Mouse (Mus musculus): ENCODE results near the gene Uncx.

The Uncx gene

DNA sequence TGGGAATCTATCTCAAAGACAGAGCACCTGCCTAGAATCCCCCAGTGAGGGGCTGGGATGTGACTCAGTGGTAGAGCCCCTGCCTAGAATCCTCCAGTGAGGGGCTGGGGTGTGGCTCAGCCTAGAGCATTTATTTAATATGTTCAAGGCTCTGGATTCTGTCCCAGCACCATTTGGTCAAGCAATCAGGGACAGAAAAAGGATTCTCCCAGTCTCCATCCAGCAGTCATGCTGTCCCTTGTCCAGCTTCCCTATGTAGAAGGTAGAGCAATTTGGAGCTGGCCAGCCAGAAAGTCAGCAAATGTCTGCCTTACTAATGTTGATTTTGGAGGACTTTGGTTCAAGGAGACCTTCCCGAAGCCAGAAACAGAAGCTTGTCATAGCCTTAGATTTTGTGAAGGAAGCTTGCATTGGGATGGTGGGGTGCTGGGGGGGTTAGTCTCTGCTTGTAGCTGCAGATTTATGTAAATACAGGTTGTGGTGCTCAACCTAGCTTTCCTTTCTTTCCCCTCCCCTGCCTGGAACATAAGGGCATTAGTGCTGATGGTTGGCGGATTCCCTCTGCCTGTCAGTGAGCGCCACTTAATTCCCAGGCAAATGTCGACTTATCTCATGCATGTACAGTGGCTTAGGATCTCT, 18.2 kb downstream of the Uncx start:
- DNase-seq (ENCODE audit: low read depth, low spot score), result no peak

DNA sequence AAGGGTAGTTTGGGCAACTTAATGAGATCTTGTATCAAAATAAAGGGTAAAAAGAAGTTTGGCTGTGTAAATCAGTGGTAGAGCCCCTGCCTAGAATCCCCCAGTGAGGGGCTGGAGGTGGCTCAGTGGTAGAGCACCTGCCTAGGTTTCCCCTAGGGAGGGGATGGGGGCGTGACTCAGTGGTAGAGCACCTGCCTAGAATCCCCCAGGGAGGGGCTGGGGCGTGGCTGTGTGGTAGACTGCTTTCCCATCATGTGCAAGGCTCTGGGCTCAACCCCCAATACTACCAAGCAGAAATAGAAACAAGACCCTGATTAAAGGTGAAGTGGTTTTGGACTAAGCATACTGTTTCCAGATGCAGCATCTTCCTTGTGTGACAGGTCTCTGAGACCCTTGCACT, 21.4 kb downstream of the Uncx start:
- DNase-seq (ENCODE audit: low read depth, low spot score), result no peak

DNA sequence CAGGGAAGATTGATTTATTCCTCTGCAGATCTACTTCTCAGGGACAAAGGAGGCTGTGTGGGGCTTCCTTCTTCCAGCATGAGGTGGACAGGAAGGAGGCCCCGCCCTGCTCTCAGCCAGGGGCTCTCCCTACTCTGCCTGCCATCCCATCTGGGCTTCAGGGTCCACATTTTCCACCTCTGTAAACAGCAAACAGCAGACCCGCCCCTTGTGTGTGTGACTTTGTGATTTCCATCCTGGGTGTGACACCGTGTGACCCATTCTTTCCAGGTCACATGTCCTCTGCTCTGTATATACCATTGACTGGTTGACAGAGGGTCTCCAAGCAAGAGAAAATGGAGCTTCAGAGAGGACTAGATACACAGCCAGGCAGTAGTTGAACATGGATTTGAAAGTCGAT, 22.2 kb downstream of the Uncx start:
- no peak for DNase-seq (ENCODE audit: low read depth, low spot score)

DNA sequence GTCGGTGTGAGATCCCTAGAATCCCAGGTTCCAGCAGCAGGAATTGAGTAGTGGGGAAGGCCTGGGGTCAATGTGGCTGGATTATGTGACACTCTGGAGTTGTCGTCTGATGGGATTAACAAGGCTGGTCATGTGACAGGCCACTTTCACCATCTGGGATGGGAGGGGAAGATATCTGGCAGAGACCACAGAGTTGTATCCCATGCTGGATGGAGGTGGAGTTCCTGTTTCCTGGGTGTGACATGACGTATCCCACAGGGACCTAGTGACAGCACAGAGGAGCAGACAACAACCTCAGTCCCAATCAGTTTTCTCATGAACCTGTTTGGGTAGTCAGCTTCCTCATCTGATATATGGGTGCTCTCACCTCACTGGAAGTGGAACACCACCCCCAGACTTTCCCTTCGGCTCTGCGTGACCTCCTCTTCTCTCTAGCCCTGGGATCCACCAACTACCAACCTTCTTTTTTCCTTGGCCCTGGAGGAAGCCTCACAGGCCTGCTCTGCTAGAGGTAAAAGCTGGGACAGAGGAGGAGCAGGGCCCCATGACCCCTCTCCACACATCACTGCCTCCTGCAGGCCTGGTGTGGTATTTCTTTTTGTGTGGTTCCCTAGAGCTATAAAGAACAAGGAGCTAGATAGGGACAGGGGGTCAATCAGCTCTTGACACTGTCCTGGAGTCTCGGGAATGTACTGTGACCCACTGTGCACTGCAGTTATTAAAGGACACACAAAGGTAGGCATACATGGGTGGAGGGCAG, 23.5 kb downstream of the Uncx start:
- peak; percentile 34 for DNase-seq (ENCODE audit: low read depth, low spot score)

DNA sequence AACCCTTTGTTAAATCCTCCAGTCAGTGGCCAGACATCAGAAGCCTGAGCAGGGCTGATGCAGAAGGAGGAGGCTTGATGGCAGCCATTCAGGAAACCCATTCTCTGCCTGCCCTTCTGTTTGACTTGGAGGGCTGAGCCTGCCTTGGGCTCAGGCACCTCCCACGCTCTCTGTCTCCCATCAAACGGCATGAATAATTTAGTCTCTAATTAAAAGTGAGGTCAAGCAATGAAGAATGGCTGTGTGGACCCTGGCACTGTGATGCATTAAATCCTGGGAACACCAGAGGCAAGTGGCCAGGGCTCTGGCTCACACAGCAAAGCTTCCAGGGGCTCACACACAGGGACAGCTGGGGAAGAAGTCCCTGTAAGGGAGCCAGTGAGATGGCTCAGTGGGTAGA, 24.8 kb downstream of the Uncx start:
- no peak for DNase-seq (ENCODE audit: low read depth, low spot score)

DNA sequence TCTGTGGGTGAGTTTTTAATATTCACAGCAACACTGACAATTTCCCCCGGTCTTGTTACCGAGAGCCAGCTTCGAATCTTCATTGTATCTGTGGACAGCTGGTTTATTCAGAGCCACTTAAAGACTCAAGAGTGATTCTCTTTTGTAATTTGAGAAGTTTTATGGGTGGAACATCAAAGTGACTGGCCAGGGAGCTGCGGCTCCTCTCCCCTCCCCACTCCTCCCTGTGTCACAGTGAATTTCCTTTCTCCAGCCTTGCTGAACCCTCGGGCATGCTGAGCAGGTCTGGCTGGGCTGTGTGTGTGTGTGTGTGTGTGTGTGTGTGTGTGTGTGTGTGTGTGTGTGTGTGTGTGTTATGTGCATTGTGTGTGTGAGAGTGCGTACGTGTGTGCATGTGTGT, 29.2 kb downstream of the Uncx start:
- peak; percentile 56 for DNase-seq (ENCODE audit: low read depth, low spot score)

DNA sequence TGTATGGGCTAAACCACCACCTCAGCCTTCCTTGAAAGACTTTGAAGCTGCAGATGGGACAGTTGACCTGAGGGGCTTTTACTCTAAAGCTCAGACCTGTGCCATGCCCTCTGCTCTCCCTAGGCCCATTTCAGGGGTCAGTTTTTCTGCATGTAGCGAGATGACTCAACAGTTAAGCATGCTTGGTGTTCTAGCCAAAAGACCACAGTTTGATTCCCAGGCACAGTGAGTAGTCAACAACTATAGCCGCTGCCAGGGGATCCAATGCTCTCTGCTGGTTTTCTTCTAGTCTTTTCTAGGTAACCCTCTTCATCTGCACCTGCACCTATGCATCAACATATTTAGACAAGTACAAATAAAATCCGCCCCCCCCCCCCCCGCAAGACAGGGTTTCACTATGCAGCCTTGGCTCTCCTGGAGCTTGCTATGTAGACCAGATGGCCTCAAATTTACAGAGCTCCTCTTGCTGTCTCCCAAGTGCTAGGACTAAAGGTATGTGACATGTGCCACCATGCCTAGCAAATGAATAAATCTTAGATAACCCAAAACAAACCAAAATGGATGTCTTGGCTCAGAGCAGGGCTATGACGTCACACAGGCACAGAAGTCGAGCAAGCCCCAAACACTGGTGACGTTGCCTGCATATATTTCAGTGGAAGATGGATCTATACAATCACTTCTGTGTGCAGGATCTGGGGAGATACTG, 30.5 kb downstream of the Uncx start:
- DNase-seq (ENCODE audit: low read depth, low spot score), result no peak

DNA sequence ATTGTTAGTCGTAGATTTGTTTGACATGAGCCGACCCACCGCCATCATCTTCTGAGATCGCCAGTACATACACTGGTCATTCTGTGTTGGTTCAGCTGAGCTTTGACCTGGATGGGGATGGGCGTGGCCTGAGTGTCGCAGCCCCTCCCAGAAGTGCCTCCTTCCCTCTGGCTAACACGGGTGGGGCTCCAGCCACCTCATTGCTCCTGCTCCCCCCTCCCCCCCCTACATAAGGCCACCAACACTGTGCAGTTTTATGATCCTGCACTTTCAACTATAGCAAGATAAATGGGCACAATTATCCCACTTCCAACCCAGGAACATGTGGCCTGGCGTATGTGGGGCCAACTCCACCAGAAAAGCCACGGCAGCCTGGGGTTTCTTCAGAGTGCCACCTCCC, 31.8 kb downstream of the Uncx start:
- peak; percentile 17 for DNase-seq (ENCODE audit: low read depth, low spot score)

DNA sequence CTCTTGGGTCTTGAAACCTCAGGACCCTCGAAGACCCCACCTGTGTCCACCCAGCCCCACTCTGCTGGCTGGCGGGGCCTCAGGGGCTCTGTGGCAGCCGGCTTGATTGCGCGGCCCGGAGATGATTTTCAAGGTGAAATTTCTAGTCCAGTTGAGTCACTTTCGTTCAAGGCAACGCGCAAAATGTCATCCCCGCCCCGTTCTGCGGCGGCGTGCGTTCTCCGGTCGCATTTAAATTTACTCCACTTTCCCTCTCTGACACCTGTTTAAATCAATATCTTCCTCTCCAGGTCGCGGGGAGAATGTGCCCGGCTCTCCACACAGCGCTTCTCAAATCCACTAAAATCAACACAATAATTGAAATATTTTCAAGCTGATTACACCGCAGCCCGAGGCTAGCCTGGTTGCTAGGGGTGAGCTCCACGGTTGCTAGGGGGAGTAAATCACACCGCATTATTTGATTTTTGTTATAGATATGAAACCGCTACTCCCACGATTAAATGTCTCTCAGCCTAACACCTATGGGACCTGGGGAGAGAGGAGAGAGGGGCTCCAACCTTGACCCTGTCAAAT, 37.0 kb downstream of the Uncx start:
- no peak for DNase-seq (ENCODE audit: low read depth, low spot score)

DNA sequence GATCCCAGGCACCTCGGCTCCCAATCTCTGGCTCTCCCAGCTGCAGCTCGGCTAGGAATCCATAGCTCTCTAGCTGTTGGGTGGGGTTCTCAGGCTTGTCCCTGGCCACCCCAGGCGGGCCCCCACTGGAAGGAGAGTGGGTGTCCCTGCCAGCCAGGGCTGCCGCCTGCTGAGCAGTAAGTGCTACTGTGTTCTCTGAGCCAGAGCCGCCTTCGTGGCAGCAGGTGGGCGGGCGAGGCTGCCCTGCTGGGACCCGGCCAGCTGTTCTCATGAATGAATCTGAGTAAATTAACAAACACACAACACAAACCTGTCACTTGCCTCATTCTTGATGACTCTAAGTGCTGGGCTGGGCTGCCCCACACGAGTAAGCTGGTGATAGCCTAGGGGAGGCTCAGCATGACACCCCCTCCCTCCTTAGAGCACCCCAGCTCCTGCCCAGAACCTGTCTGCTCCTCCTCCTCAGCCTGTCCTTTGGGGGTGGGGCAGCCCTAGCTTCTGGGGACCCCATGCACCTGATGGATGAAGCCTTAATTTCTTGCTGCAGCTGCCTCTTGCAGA, 38.1 kb downstream of the Uncx start:
- peak; percentile 29 for DNase-seq (ENCODE audit: low read depth, low spot score)

DNA sequence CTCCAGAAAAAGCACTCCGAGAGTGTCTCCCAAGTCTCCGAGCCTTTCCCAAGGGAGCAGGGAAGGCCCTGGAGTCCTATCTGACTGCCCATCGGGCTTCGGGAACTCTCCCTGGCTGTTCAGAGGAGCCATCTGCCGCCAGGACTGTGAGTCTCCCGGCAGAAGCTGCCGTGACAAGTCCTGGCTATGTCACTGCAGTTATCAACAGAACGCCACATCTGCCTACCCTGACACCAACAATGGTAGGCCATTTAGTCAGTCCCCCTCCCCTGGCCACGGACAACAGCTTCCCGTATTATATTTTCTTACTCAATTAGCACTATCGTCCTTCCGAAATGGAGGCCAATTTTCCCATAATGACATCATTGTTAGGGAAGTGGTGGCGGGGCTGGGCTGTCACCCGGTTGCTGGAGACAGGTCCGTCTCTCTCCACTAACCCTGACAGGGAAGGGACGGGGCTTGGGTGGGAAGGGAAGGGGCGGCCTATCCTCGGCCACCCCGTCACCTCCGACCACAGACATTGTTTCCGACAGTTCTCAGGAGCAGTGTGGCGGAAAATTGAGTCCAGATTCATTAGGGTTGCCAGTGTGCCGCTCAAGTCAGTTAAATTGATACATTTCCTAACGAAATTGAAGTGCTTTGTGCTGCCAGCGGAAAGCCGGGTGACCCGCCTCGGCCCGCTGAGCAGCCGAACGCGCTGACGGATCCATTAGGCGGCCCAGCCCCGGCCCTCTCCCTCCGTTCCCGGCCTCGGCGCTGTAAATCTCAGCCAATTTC, 41.9 kb downstream of the Uncx start:
- no peak for DNase-seq (ENCODE audit: low read depth, low spot score)

DNA sequence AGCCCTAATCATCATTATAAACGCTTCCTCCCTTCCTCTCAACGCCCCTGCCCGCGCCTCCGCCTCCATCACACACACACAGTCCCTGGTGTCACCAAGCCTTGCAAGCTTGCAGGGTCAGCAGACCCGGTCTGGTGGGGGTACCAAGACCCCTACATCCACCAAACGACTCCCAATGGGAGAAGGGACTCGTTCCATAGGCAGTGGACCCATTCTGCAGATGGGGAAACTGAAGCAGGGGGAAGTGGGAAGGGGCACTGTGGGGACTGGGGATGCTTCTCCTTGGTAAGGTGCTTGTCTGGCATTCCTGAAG, 42.4 kb downstream of the Uncx start:
- no peak for DNase-seq (ENCODE audit: low read depth, low spot score)

DNA sequence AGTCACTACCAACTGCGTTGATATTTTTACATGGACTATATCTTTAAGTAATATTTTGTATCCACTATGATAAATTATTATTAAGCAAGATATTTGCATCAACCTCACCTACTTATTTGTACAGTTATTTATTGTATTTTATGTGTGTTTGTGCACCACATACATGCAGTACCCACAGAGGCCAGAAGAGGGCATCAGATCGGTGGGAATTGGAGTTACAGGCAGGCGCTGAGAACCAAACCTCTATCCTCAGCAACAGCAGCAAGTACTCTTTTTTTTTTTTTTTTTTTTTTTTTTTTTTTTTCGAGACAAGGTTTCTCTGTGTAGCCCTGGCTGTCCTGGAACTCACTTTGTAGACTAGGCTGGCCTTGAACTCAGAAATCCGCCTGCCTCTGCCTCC, 44.2 kb downstream of the Uncx start:
- peak; percentile 63 for DNase-seq (ENCODE audit: low read depth, low spot score)

DNA sequence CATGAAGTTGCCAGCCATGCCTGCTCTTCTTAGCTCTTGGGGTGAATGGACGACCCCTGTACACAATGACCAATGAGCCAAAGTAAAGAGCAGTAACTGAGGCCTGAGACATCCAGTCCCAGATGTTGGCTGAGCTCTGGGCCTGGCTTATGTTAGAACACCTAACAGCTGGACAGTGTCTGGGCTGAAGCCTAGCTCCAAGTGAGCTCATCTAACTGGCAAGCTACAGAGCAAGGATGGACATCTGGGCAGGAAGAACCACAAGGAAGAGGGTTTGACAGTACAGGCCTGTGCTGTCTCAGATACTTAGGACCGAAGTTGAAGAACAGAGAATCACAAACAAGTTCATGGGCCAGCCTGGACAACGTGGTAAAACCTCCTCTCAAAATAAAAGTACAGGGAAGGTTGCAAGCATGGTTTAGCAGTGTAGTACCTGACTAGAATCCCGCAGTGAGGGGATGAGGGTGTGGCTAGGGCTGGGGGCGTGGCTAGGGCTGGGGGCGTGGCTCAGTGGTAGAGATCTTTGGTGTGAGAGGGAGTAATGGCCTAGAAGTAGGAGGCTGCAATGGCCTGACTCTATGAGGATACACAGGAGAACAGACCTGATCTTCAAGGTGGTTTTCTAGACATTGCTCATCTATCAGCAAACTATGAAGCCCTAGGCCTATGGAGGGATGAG, 47.5 kb downstream of the Uncx start:
- peak; percentile 60 for DNase-seq (ENCODE audit: low read depth, low spot score)

DNA sequence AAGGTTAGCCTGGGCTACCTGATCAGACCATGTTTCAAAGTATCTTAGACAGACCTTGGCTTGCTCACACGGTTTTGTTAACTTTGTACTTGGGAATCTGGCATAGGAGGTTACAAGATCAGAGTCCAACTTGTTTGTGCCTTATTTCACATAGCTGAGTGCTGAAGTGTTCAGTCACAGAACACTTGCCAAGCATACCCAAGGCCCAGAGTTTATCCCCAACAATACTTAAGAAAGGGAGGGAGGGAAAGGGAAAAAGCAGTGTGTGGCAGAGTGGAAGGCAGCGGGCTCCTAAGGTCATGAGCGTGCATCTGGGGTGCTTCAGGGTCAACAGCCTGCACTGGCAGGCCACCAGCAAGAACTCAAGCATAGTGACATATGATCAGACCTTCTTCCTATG, 48.7 kb downstream of the Uncx start:
- no peak for DNase-seq (ENCODE audit: low read depth, low spot score)

DNA sequence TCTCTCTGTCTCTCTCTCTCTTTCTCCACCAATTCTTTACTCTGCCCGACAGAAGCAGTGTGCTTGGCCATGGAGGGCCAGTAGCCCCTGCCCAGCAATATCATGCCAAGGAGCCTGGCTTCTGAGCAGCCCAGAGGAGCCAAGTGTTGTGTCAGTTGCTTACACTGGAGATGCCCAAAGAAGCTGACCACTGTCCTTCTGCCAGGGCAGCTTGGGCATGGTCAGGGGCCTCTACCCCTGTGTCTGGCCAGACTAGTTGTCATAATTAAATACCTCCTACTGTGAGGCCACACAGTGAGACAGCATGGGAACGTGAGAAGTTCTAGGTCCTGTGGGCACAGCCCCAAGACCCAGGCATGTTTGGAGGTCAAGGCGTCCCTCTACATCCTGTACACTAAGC, 49.6 kb downstream of the Uncx start:
- no peak for DNase-seq (ENCODE audit: low read depth, low spot score)

DNA sequence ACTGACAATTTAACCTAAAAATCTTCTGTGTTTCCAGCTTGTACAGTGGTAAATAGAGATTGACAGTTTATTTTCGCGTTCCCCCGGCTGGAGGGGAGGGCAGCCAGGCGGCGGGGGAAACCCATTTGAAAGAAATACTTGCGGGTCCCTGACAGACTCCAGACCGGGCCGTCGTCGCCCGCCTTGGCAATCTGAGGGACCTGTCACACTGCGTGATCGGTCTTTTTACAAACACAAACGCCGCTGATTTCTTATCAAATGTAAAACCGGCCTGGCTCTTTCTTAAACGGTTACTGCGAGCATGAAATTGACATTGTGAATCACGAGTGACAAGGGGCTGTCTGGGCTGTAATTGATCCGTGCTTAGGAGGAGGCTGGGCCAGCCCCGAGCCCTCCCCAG, 50.5 kb downstream of the Uncx start:
- no peak for DNase-seq (ENCODE audit: low read depth, low spot score)

DNA sequence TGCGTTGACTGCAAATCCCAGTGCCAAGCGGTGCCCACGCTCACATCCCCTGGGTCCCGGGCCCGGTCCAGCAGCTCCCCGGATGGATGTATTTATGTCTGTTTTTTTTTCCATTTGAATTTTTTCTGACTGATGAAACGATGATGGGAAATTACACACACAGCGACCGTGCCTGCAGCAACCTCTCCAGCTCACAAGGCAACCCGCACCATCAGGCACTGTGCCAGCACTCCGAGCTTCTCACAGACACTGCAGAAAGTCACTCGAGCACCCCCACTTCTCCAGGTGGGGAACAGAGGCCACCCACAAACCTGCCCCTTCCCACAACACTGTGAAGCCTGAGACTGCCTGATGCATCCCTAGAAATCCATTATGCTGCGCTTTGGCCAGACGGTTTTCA, 51.7 kb downstream of the Uncx start:
- no peak for DNase-seq (ENCODE audit: low read depth, low spot score)
